Mouse (Mus musculus): ENCODE data around the gene Gm6583.

Gene Gm6583

DNA sequence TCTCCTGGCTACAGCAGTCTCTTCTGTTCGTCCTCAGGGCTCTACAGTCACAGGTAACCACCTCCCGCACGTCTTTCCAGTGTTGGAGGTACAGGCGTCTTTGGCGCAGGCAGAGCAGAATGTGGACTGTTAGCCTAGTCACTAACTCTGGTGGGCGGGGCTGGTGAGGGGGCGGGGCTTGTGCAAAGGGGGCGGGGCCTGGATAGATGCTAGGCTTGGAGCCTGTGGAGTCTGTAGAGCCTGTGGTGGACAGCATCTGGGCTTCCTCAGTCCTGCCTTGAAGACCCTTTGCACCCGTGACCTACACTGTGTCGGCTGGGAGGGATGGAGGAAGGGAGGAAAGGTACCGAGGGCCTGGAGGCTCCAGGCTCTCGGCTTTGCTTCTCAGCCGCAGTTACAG, at the start of gene Gm6583:
Gm6583 (minus strand) TSS at position 124 of the 400 bp plus-strand sequence.
- DNase-seq (ENCODE audit: extremely low spot score, low read depth, low spot score): no peak

DNA sequence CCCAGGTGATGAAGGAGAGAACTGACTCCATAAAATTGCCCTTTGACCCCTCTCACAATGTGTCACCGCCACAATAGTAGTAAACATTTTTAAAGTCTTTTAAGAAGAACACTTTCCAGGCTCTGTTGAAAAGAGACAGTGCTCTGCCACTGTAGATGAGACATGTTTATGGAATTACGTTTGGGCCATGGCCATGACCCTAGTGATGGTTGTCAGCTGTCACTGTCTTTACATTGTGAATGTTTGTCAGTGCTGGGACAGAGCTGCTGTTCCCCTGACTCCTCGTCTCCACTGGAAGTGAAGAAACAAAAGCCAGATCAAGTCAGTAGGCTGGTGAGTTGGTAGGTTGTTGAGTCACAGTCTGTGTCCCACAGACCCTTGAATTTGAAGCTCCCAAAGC, 46.6 kb upstream of the Gm6583 start:
- no peak for DNase-seq (ENCODE audit: extremely low spot score, low read depth, low spot score)

DNA sequence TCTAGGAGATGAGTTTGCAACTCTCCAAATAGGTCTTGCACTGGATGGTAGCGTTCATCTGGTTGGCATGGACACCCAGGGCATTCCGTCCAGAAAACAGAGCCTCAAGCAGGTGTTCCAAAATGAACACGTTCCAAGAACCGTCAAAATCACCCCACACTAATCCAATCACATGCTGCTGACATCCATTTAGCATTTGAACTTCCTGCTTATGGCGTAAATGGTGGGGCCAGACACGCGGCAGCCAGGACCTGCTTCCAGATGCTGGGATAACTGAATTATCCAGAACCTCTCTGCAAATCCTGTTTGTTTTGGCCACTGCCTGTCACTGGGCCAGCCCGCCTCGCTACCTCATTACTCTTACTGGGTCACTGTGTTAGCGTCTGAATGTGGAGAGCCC, 43.5 kb upstream of the Gm6583 start:
- DNase-seq (ENCODE audit: extremely low spot score, low read depth, low spot score): no peak

DNA sequence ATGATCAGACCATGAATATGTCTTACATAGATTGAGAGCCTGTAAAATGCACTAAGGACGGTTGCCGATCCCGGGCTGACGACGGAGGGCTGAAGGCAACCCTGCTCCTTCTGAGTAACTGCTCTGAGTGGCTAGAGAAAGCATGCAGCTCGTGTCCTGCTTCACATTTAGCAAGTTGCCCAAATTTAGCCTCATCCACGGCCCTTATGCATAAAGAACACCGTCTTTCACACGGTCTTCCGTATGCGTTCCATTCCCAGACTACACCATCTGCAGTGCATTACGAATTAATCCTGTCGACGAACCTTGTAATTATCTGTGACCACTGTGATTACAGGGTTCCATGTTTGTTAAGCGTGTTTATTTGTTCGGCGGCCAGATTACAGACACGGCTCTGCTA, 40.2 kb upstream of the Gm6583 start:
- no peak for DNase-seq (ENCODE audit: extremely low spot score, low read depth, low spot score)

DNA sequence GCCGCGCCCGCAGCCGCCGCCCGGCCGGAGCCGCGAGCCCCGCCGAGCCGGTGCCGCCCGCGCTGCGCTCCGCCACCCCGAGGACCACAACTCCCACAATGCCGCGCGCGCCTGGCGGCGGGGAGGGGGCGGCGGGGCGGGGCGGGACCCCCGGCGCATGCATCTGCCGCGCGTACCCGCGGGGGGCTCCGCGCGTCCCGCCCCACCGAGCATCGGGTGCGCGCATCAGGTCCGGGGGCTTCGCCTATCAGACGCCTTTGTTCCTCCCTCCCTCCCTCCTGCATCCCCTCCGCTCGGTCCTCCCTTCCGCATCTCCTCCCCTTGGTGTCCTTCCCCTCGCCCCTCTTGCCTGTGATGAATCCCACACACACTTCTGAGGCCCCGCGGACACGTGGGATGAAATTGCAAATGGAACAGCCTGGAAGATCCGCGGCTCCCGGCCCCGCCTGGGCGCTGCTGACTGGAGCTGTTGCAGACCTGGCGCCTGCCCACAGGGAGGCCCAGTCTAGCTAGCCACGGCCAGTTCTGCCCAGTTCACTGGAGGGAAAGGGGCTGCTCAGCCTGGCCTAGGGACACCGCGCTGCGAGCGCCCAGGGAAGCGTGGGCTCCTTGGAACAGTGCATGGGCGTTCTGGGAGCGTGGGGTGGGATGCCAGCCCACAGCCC, 39.1 kb upstream of the Gm6583 start, which contains the start of gene Asphd2:
Asphd2 (minus strand) TSS at position 88 of the 665 bp plus-strand sequence.
- peak; percentile 35 for DNase-seq (ENCODE audit: extremely low spot score, low read depth, low spot score)

DNA sequence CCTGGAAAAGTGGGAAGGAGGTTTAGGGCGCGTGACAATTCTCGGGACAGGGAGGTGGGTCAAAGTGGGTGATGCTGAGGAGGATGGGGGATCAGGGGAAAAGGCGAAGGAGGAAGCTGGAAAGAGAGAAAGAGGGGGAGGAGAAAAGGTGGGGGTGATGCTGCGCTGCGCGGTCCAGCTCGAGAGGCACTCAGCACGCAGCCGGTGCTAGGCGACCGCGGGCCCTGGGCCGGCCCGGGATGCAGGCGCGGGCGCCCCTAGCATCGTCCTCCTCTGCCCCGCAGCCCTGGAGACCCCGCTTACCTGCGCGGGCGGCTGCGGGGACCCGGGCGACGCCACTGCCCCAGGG, 38.6 kb upstream of the Gm6583 start:
- DNase-seq (ENCODE audit: extremely low spot score, low read depth, low spot score): no peak

DNA sequence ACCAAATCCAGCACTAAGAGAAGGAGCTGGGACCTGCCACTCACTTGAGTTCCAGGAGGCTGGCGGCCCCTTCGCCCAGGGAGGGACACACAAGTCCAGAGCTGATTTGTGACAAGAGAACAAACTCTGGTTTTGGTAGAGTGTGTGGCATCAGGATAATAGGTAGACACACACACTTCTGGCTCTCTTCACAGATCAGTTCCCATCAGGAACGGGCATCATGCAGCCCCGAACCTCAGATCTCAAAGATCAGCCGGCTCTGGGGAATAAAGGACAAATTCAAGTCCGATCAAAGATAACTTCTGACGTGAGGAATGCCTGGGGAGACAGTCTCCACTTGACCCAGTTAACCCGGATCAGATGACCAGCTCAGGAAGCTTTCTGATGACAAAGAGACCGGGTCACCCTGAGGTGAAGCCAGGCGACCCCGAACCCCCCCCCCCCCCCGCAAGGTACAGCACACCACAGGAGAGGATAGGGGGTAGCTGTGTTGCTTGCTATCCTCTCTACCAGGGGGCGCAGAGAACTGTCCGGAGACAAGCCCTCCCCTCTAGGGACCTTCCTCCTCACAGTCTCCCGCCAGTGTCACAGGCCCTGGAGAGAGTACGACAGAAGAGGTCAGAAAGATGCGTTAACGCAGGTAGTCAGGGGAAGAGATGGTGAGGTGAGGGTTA, 38.0 kb upstream of the Gm6583 start:
- DNase-seq (ENCODE audit: extremely low spot score, low read depth, low spot score): no peak

DNA sequence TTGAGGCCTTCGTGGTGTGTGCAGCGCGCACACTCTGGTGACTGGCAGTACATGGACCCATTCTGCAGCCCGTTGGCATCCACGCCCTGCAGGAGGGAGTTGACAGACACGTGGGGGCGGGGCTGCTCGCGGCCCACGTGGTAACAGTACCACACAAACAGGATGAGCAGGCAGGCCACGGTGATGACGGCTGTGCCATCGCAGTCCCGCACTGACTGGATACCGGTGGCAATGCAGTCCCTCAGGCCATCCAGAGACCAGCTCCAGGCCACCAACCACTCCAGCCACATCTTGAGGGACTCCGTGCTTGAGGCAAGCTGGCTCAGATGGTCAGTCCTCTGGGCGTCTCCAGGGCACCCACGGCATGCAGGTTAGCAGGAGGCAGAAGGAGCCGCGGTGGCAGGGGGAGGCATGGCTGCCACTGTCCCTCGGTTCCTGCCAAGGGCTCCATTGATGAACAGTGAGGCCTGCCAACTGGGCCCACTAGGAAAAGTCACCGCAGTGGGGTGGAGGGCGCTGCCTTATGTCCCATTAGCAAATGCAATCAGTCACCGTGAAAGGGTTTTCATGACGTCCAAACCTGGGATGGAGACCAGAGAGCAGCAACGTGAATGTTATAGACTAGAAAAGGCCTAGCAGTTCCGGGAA, 36.0 kb upstream of the Gm6583 start:
- no peak for DNase-seq (ENCODE audit: extremely low spot score, low read depth, low spot score)

DNA sequence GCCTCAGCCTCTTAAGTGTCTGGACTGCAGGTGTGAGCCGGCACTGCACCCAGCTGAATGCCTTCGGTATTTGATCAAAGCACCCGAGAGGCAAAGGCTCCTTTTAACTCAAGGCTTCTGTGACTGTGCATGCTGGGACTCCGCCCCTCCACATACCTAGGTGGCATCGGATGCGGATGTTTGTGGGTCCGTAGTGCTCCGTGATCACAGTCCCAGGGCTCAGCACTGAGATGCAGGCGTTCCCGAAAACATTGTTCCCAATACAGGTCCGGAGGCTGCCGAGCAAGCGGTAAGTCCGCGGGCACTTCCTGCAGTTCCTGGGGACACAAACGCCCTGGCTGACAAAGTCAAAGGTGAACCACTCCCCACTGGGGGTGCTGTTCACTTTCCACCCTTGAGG, 35.2 kb upstream of the Gm6583 start:
- no peak for DNase-seq (ENCODE audit: extremely low spot score, low read depth, low spot score)

DNA sequence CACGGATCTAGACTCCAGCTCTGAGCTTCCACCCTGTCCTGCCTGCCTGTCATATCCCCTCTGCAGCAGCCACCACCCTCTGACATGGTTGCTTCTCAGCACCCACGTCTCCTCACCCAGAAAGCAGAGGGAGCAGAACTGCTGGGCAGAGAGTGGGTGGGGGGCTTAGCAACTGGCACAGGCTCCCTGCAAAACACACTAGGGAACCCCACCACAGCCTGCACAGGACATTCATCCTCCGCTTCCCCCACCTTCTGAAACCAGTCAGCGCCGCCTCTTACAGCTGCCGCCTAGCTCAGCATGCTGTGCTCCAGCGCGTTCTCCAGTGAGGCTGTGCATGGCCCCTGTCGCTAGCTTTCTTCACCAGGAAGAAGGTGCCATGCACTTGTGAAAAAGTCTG, 33.5 kb upstream of the Gm6583 start:
- no peak for DNase-seq (ENCODE audit: extremely low spot score, low read depth, low spot score)

DNA sequence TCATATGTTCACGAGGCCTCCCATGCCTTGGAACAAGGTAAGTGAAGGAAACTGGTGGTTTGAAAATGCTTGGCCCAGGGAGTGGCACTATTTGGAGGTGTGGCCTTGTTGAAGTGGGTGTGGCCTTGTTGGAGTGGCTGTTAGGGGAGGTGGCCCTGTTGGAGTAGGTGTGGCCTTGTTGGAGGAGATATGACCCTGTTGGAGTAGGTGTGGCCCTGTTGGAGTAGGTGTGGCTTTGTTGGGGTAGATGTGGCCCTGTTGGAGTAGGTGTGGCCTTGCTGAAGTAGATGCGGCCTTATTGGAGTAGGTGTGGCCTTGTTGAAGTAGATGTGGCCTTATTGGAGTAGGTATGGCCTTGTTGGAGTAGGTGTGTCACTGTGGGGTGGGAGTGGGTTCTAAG, 30.1 kb upstream of the Gm6583 start:
- DNase-seq (ENCODE audit: extremely low spot score, low read depth, low spot score): no peak

DNA sequence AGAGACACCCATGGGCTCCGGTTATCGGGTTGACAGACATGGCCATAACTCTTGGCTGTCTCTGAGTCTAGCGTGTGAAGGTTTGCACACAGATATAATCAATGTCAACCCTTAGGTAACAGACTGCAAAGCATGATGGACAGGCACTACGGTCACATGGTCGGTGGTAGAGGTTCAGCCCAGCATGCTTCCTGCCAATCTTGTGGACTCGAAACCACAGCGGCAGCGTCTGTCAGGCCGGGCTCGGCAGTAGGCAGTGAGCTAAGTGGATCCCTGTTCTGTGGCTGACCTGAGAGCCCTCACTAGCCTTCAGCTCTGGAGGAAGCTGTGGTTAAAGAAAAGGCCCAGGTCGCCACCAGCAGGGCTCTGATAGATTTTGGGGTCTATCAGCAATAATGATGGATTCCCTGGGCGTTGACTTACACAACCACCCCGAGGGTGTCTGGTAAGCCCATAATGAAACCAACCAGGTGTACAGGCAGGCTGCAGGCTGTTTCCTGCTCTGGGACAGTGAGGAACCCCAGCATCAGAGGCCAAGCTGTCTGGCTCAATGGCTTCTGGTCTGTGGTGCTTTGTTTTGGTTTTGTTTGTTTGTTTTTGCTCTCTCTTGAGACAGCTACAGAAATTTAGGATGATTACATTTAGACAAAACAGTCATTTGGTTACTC, 29.1 kb upstream of the Gm6583 start:
- no peak for DNase-seq (ENCODE audit: extremely low spot score, low read depth, low spot score)

DNA sequence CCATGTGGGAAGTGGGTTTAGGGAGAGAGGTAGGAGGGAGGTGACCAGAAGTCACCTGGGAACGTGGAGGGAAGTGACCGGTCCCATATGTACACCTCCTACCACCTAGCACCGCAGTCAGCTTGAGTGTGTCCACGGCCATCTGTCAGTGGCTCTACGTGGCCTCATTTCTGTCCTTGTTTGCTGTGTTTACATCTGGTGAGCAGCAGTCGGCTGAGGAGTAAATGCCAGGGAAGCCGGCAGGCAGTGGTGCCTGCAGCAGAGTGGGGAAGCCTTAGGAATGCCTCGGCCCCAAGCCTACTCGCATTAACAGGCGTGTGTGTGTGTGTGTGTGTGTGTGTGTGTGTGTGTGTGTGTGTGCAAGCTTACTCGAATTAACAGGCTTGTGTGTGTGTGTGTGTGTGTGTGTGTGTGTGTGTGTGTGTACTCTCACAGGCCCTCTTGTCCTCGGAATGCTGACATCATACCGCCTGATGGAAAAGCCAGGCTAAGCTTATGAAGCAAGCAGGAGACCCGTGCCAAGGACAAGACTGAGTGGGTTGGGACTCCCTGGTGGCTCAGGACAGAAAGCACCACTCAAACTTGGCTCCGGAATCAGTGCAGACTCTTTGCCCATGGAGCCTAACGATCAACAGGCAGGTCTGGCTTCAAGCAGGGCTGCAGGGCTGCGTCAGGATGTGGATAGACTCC, 27.0 kb upstream of the Gm6583 start:
- DNase-seq (ENCODE audit: extremely low spot score, low read depth, low spot score): no peak

DNA sequence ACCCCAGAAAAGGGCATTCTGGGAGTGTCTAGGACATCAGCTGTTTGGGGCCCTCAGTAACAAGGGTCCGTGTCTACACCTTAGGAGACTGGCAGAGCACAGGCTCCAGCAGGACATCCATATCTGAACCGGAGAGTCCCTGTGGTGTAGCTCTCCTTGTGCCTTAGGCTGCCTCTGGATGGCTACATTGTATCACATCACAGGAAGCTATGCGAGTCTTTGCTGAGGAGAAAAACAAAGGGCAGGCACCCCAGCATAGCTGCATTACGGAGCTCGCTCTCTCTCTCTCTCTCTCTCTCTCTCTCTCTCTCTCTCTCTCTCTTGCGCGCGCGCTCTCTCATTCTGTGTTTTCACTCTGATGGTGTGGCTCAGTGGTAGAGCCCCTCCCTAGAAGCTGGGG, 26.2 kb upstream of the Gm6583 start:
- no peak for DNase-seq (ENCODE audit: extremely low spot score, low read depth, low spot score)

DNA sequence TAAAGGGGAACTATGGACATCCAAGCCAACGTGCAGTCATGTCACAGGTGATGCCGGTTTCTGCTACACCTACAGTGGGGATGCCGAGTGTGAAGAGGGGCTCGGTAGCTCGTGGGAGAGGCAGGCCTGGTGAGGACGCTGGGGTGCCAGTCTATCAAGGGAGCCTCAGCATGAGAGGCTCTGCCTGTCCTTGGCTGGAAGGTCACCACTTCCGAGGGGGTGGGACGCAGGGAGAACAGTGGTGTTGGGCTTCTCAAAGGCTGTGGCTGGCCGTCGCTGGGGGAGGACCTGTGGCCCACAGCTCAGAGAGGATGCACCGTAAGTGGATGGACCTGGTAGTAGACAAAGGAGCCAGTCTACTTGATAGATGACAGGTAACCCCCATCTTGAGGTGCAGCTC, 25.3 kb upstream of the Gm6583 start:
- DNase-seq (ENCODE audit: extremely low spot score, low read depth, low spot score): no peak

DNA sequence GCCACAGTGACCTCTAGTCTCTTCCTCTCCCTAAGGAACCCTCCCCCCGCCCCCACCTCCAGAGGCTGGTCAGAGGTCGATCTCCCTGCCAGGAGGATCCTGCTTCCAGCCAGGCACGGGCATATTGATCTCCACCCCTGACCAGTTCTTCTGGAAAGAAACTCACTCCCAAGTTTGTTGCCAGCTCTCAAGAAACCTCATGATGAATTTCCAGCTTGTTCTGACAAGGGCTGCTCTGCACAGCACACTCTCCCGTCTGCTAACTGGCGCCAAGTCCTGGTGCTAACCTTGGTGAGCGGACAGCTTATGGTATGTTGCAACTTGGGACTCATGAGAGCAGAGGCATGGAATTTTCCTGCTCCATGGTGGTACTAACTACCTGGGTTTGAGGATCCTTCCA, 22.9 kb upstream of the Gm6583 start:
- DNase-seq (ENCODE audit: extremely low spot score, low read depth, low spot score): no peak

DNA sequence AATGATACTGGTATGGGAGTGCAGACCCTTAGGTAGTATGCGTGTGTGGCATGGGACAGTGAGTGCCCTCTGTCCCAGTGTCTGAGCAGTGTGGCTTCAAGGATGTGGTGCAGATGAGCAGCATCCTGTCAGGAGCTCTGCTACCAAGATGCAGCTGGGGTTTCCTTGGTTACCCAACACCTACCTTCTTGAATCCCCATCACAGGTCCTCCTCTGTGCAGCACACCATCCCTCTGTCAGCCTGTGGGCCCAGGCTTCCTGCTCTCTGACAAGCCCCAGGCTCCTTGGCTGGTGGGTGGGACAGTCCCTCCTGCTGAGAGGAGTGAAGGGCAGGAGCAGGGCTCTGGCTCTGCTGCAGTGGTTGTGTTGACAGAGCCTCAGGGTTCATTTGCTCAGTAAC, 21.5 kb upstream of the Gm6583 start:
- no peak for DNase-seq (ENCODE audit: extremely low spot score, low read depth, low spot score)

DNA sequence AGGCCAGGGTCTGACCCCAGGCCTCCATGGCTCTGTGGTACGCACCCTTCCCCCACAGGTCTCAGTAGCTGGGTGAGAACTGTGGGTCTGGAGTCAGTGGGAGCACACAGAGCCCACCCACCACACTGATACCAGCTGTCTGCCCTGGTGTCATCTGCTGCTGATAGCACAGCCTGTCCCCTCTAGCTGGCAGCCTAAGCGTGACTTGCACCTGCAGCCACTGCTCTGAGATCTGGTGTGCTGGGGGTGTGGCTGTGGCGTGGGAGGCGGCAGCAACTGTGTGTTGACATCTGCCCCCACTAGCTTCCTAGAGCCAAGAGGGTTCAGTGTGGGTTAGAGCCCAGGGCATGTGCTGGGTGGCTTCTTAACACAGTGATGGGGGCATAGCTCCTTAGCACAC, 20.3 kb upstream of the Gm6583 start:
- DNase-seq (ENCODE audit: extremely low spot score, low read depth, low spot score): no peak

DNA sequence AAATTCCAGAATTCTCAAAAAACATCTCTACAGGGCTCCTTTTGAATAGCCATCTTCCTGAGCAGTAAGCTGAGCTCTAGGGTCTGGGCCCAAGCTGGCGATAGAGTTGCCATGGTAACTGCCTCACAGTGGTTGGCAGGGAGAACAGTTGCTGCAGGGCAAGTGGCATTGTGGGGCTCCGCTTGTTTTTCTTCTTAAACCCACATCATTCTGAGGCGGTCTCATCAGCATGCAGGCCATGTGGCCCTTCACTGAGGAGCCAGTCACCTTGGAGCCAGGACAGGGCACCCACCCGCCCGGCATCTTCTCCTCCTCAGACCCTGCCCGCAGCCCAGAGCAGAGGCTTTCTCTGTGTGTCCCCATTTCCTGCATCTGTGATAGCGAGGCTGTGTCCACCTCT, 16.1 kb upstream of the Gm6583 start:
- no peak for DNase-seq (ENCODE audit: extremely low spot score, low read depth, low spot score)

DNA sequence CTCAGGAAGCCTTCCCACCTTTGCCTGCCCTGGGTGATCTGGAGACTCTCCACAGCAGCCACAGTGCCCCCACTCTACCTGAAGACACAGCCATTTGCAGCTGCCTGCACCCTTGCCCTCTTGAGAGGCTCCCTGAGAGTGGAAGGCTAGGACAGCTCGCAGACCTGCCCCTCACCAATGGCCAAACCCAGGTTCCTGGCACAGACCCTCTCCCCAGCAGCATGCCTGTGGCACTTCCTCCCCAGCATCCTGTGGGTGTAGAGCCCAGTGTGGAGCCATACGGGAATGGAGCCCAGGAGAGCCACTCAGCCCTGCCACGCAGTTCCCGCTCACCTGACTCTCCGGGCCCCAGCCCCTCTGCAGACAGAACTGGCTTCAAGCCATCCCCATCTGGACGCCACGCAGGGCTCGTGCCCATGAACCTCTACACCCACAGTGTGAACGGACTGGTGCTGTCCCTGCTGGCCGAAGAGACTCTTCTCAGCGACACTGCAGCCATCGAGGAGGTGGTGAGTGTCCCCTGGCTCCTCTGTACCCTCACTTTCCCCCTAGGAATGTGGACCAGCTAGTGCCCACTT, 14.5 kb upstream of the Gm6583 start:
- no peak for DNase-seq (ENCODE audit: extremely low spot score, low read depth, low spot score)

DNA sequence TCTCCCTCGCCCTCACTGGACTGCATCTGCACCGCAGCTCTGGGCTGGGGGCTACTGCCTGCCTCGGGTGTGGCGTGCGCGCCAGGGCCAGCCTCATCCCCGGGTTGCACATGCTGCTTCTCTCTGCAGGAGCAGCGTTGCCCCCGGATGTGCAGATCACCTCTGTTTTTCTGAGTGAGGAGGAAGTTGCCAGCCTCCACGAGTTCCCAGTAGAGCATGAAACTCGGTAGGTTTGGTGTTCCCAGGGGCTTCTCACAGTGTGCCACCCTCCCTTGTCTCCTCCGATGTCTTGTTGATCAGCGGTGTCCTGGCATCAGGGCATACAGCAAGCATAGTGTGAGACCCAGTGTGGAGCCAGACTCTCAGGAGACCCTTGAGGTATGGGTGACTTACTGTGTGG, 13.5 kb upstream of the Gm6583 start:
- DNase-seq (ENCODE audit: extremely low spot score, low read depth, low spot score): no peak

All from hindlimb bud, embryonic 11.5 days (tissue).